Mouse (Mus musculus): ENCODE data around the gene Ctnnd2. TPM values are rescaled to one million over a fixed set of nuclear protein-coding genes. Genes with fewer than 3 reads are reported as not detected.

The Ctnnd2 gene
- total and polyA plus RNA-seq, 2 experiments = 0.02 to 0.28 TPM

- no peak for DNase-seq (ENCODE audit: extremely low read depth, low read depth, low spot score)
- TF ChIP-seq POLR2A (IDR thresholded peaks at IDR 0.05; ENCODE audit: extremely low read depth, insufficient read depth, low read length) (no peak), CTCF (IDR thresholded peaks at IDR 0.05; ENCODE audit: low read depth, low read length) (no peak)
- Histone ChIP-seq H3K36me3 (ENCODE audit: control insufficient read depth, insufficient read depth, low read length) (no peaks in the 10 kb centered on the region), H3K4me1 (ENCODE audit: control insufficient read depth, insufficient read depth, low read length) (no peaks in the 10 kb centered on the region), H3K9ac (ENCODE audit: low read depth, low read length) (no peak overlapping the region), H3K27ac (replicated peaks; ENCODE audit: insufficient read depth, low read depth, low read length) (no peak overlapping the region), H3K4me3 (ENCODE audit: insufficient read depth, low read depth, low read length) (no peak overlapping the region), H3K79me2 (ENCODE audit: control insufficient read depth, insufficient read depth, low read length) (no peaks in the 10 kb centered on the region), H3K27me3 (ENCODE audit: control insufficient read depth, insufficient read depth, low read length) (peaks cover 11% of the 10 kb centered on the region; the same call in 1 of the 2 replicates)
- WGBS = 68% methylated on average over 8 of the region's 8 CpGs
These were observed 2.4 kb upstream of the Ctnnd2 start for GRCm38 (mm10) chr15:30170031-30170430.

- Histone ChIP-seq H3K79me2 (ENCODE audit: control insufficient read depth, insufficient read depth, low read length) (no peaks in the 10 kb centered on the region), H3K27me3 (ENCODE audit: control insufficient read depth, insufficient read depth, low read length) (peaks cover 11% of the 10 kb centered on the region; the same call in 1 of the 2 replicates), H3K36me3 (ENCODE audit: control insufficient read depth, insufficient read depth, low read length) (no peaks in the 10 kb centered on the region), H3K27ac (replicated peaks; ENCODE audit: insufficient read depth, low read depth, low read length) (no peak overlapping the region), H3K9ac (ENCODE audit: low read depth, low read length) (no peak overlapping the region), H3K4me3 (ENCODE audit: insufficient read depth, low read depth, low read length) (no peak overlapping the region), H3K4me1 (ENCODE audit: control insufficient read depth, insufficient read depth, low read length) (no peaks in the 10 kb centered on the region)
- DNase-seq (ENCODE audit: extremely low read depth, low read depth, low spot score) = no peak
- TF ChIP-seq POLR2A (IDR thresholded peaks at IDR 0.05; ENCODE audit: extremely low read depth, insufficient read depth, low read length) (no peak), CTCF (IDR thresholded peaks at IDR 0.05; ENCODE audit: low read depth, low read length) (no peak)
- 24% methylated on average over 11 of the region's 11 CpGs for WGBS
These were observed 749 bp upstream of the Ctnnd2 start for GRCm38 (mm10) chr15:30171493-30172195.

- TF ChIP-seq POLR2A (IDR thresholded peaks at IDR 0.05; ENCODE audit: extremely low read depth, insufficient read depth, low read length) = no peak
- no peak for TF ChIP-seq CTCF (IDR thresholded peaks at IDR 0.05; ENCODE audit: low read depth, low read length)
- Histone ChIP-seq H3K36me3 (ENCODE audit: control insufficient read depth, insufficient read depth, low read length) (no peaks in the 10 kb centered on the region), H3K9ac (ENCODE audit: low read depth, low read length) (no peak overlapping the region), H3K27ac (replicated peaks; ENCODE audit: insufficient read depth, low read depth, low read length) (no peak overlapping the region), H3K27me3 (ENCODE audit: control insufficient read depth, insufficient read depth, low read length) (peaks cover 11% of the 10 kb centered on the region; the same call in 1 of the 2 replicates), H3K4me3 (ENCODE audit: insufficient read depth, low read depth, low read length) (no peak overlapping the region), H3K79me2 (ENCODE audit: control insufficient read depth, insufficient read depth, low read length) (no peaks in the 10 kb centered on the region), H3K4me1 (ENCODE audit: control insufficient read depth, insufficient read depth, low read length) (no peaks in the 10 kb centered on the region)
- 3% methylated on average over 29 of the region's 29 CpGs for WGBS
- DNase-seq (ENCODE audit: extremely low read depth, low read depth, low spot score) = no peak
These were observed 1.1 kb downstream of the Ctnnd2 start for GRCm38 (mm10) chr15:30173370-30173941.

- no peaks in the 10 kb centered on the region for H3K4me1 ChIP-seq (ENCODE audit: control insufficient read depth, insufficient read depth, low read length)
- peaks cover 11% of the 10 kb centered on the region; the same call in 1 of the 2 replicates for H3K27me3 ChIP-seq (ENCODE audit: control insufficient read depth, insufficient read depth, low read length)
- H3K36me3 ChIP-seq (ENCODE audit: control insufficient read depth, insufficient read depth, low read length) = no peaks in the 10 kb centered on the region
- no peak for TF ChIP-seq CTCF (IDR thresholded peaks at IDR 0.05; ENCODE audit: low read depth, low read length)
- TF ChIP-seq POLR2A (IDR thresholded peaks at IDR 0.05; ENCODE audit: extremely low read depth, insufficient read depth, low read length) = no peak
- no peak for DNase-seq (ENCODE audit: extremely low read depth, low read depth, low spot score)
- H3K9ac ChIP-seq (ENCODE audit: low read depth, low read length) = no peak overlapping the region
- H3K27ac ChIP-seq (replicated peaks; ENCODE audit: insufficient read depth, low read depth, low read length) = no peak overlapping the region
- WGBS = 53% methylated on average over 7 of the region's 7 CpGs
- no peaks in the 10 kb centered on the region for H3K79me2 ChIP-seq (ENCODE audit: control insufficient read depth, insufficient read depth, low read length)
- H3K4me3 ChIP-seq (ENCODE audit: insufficient read depth, low read depth, low read length) = no peak overlapping the region
These were observed 1.9 kb downstream of the Ctnnd2 start for GRCm38 (mm10) chr15:30174321-30174720.

GRCm38 (mm10) chr15:30184020-30184419 is 11.6 kb downstream of the Ctnnd2 start:
- no peaks in the 10 kb centered on the region for H3K27me3 ChIP-seq (ENCODE audit: control insufficient read depth, insufficient read depth, low read length)
- no peak for DNase-seq (ENCODE audit: extremely low read depth, low read depth, low spot score)
- no peaks in the 10 kb centered on the region for H3K4me1 ChIP-seq (ENCODE audit: control insufficient read depth, insufficient read depth, low read length)
- H3K36me3 ChIP-seq (ENCODE audit: control insufficient read depth, insufficient read depth, low read length) = no peaks in the 10 kb centered on the region
- TF ChIP-seq CTCF (IDR thresholded peaks at IDR 0.05; ENCODE audit: low read depth, low read length) (no peak), POLR2A (IDR thresholded peaks at IDR 0.05; ENCODE audit: extremely low read depth, insufficient read depth, low read length) (no peak)
- no peak overlapping the region for H3K4me3 ChIP-seq (ENCODE audit: insufficient read depth, low read depth, low read length)
- 89% methylated on average over 7 of the region's 7 CpGs for WGBS
- H3K79me2 ChIP-seq (ENCODE audit: control insufficient read depth, insufficient read depth, low read length) = no peaks in the 10 kb centered on the region
- H3K27ac ChIP-seq (replicated peaks; ENCODE audit: insufficient read depth, low read depth, low read length) = no peak overlapping the region
- no peak overlapping the region for H3K9ac ChIP-seq (ENCODE audit: low read depth, low read length)

- DNase-seq (ENCODE audit: extremely low read depth, low read depth, low spot score) = no peak
- H3K79me2 ChIP-seq (ENCODE audit: control insufficient read depth, insufficient read depth, low read length) = no peaks in the 10 kb centered on the region
These were observed 18.5 kb downstream of the Ctnnd2 start for GRCm38 (mm10) chr15:30190872-30191271.

More at GRCm38 (mm10) chr15:30190872-30191271, 18.5 kb downstream of the Ctnnd2 start:
- H3K9ac ChIP-seq (ENCODE audit: low read depth, low read length) = no peak overlapping the region
- no peak overlapping the region for H3K4me3 ChIP-seq (ENCODE audit: insufficient read depth, low read depth, low read length)
- H3K4me1 ChIP-seq (ENCODE audit: control insufficient read depth, insufficient read depth, low read length) = no peaks in the 10 kb centered on the region
- no peaks in the 10 kb centered on the region for H3K36me3 ChIP-seq (ENCODE audit: control insufficient read depth, insufficient read depth, low read length)
- no peaks in the 10 kb centered on the region for H3K27me3 ChIP-seq (ENCODE audit: control insufficient read depth, insufficient read depth, low read length)
- no peak overlapping the region for H3K27ac ChIP-seq (replicated peaks; ENCODE audit: insufficient read depth, low read depth, low read length)
- TF ChIP-seq CTCF (IDR thresholded peaks at IDR 0.05; ENCODE audit: low read depth, low read length) = no peak
- no peak for TF ChIP-seq POLR2A (IDR thresholded peaks at IDR 0.05; ENCODE audit: extremely low read depth, insufficient read depth, low read length)
